Mouse (Mus musculus) monocyte, adult 2 months (primary cell): ENCODE measurements around the gene Mllt10.
"Not testable (repeated sequence)": the region's sequence is repeated elsewhere in the genome, so short reads cannot be mapped to it uniquely, and the experiment has no call there.

Experiments
- DNase-seq, 2 experiments: peaks; one replicate each; pipeline ENCODE4 v3.0.0; 2022; ENCODE audit warnings: low spot score in 2 of 2, low read depth in 1 of 2

Gene Mllt10

GRCm38 (mm10) chr2:18068071-18068796, 13.2 kb downstream of the Mllt10 start:
- no peak for DNase-seq

GRCm38 (mm10) chr2:18071947-18072346, 16.9 kb downstream of the Mllt10 start:
- no peak for DNase-seq

GRCm38 (mm10) chr2:18080182-18080860, 25.3 kb downstream of the Mllt10 start:
- DNase-seq = no peak

DNA sequence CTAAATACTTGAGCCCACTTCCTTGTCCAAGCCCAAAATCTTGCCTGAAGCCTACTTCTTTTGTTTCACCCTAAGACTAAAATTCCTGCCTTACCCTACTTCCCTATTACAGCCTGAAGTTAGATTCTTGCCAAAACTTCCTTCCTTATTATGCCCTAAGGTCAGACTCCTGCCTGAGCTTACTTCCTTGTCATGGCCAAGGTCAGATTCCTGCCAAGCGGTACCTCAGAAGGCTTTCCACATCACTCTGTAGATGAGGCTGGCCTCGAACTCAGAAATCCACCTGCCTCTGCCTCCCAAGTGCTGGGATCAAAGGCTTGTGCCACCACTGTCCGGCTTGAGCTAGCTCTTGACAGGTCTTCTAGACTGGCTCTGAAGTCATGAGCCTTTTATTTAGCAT, 32.7 kb downstream of the Mllt10 start:
- DNase-seq = not testable (repeated sequence)

GRCm38 (mm10) chr2:18093858-18094257, 38.8 kb downstream of the Mllt10 start:
- no peak for DNase-seq

- DNase-seq = no peak
These were observed 39.3 kb downstream of the Mllt10 start for GRCm38 (mm10) chr2:18094319-18094718.

DNA sequence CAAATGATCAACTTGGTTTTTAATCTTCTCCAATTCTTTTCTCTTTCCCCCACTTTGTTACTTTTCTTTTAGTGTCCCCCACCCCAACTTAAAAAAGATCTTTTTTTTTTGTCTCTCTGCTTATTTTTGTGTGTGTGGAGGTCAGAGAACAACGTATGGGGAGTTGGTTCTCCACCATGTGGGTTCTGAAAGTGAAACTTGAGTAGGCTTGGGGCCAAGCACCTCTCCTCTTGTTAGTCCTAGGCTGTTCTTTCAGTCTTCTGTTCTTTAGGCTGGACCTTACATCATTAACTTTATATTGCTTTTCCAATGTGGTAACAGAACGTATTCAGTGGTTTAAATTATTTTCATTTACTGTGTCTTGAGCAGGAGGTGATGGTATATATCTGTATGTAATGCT, 40.8 kb downstream of the Mllt10 start:
- DNase-seq = no peak

DNA sequence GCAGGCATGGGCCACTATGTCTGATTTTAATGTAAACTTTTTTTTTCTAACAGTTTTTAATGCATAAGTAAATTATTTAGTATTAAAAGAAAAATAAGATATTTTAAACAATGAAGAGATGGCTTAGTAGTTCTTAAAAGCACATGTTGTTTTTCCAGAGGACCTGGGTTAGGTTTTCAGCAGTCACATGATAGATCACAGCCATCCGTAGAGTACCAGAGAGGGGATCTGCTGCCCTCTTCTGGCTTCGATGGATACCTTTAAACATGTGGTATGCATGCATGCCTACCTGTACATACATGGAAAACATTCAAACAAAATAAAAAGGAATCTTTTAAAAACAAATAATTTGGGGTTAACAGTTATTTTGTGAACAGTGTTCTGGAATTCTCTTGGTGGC, 45.9 kb downstream of the Mllt10 start:
- no peak for DNase-seq

DNA sequence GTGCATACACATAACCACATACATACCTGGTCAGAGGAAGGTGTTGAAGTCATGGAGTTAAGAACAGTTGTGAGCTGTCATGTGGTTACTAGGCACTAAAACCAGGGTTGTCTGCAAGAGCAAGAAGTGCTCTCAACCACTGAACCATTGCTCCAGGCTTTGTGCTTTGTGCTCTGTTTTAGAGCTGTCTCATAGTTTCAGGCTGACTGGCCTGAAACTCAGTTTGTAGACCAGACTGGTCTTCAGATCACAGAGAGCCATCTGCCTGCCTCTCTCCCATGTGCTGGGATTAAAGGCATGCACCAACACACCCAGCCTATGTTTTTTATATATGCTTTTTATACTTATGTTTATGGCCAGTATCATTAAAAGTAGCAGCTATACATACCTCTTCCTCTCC, 52.5 kb downstream of the Mllt10 start:
- no peak for DNase-seq

GRCm38 (mm10) chr2:18108214-18108613, 53.2 kb downstream of the Mllt10 start:
- no peak for DNase-seq

GRCm38 (mm10) chr2:18111411-18111810, 56.4 kb downstream of the Mllt10 start:
- no peak for DNase-seq

GRCm38 (mm10) chr2:18116432-18116831, 61.4 kb downstream of the Mllt10 start:
- no peak for DNase-seq

- no peak for DNase-seq
These were observed 83.1 kb downstream of the Mllt10 start for GRCm38 (mm10) chr2:18138131-18138530.

- DNase-seq = no peak
These were observed 84.6 kb downstream of the Mllt10 start for GRCm38 (mm10) chr2:18139646-18140045.

- DNase-seq = no peak
These were observed 101.1 kb downstream of the Mllt10 start for GRCm38 (mm10) chr2:18156131-18156530.

DNA sequence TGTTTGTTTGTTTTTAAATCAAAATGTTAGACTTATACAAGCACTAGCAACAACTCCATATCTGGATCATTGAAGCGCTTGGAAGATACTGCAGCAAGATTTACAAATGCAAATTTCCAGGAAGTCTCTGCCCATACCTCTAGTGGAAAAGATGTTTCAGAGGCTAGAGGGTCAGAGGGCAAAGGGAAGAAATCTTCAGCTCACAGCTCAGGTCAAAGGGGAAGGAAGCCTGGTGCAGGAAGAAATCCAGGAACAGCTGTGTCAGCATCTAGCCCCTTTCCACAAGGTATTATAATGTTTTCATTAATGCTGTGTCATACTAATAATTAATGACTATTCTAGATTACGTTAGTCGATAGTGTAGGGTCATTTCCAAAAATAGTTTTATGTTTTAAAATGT, 104.4 kb downstream of the Mllt10 start:
- DNase-seq = no peak

DNA sequence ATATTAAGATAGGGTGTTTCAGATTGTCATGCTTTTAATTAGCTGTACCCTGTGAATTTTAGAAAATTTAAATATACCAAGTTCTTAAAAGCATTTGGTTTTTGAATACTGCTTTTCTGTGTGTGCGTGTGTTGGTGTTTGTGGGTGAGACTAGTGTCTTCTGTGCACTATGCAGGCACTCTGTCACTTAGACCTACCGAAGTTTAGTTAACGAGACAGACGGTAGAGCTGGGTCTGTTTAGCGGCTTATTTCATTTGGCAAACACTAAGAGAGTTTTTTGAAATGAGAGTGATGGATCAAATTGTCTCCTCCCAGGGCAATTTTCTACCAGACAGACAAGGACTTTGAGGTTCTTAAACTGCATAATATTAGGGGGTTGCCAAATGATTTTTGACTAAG, 106.0 kb downstream of the Mllt10 start:
- DNase-seq = no peak

DNA sequence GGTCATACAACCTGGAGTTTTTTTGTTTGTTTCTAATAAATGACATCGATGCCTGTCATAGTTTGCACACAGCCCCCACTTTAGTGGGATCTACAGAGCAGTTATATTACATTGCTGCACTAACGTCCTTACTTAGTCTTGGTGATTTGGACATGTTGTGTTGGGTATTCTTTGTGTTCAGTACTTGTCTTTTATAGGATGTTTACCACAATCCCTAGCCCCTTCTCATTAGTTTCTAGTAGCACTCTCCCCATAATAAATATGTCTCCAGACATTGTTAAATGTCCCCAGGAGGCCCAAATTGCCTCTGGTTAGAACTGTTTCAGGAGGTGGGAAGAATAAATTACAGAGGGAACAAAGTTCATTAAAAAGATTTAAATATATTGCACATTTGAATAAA, 110.5 kb downstream of the Mllt10 start:
- DNase-seq = no peak

GRCm38 (mm10) chr2:18169174-18169948, 114.3 kb downstream of the Mllt10 start:
- DNase-seq = no peak

DNA sequence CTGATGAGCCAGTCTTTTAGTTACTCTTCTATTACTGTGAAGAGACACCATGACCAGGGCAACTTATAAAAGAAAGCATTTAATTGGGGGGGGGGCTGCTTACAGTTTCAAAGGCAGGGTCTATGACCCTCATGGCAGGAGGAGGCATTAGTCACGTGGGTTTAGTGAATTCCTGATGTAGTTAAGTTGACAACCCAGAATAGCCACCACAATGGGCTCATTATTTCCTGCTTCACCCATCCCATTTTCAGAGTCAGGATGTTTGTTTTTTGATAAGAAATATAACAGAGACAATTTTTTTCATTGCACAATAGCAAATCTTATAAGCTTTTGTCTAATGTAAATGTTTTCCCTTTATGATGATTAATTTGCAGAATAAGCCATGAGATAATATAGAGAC, 120.2 kb downstream of the Mllt10 start:
- no peak for DNase-seq

- no peak for DNase-seq
These were observed 121.2 kb downstream of the Mllt10 start for GRCm38 (mm10) chr2:18176235-18176634.

DNA sequence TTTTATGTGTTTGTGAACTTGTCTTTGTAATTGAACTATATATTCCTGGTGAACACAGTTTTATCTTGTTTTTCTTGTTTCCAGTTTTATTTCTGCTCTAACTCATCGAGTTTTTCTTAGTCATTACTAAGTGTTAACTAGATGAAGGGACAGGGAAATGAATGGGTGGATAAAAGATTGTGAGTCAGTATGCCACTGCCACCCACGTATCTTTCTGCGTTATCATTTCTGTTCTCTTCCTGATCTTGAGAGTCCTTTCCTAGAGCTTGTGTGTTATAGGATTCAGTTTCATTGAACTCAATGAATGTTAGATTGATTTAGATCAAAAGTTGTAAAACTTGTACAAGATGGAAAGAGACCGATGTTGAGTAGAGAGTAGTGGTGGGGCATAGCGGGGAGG, 125.3 kb downstream of the Mllt10 start:
- no peak for DNase-seq
